Mouse (Mus musculus) cerebellum, adult (tissue): ENCODE data around the gene Plbd2.
A peak's percentile ranks its signal among the peaks of the same experiment; 100 is the strongest.
"Not testable (repeated sequence)": the region's sequence is repeated elsewhere in the genome, so short reads cannot be mapped to it uniquely, and the experiment has no call there.

Experiments used
- ATAC-seq: cut with Nextera tagmentation; 2 replicates; pipeline ENCODE4 v1.9.2; 2017; ENCODE audit warnings: mild to moderate bottlenecking, moderate library complexity, mixed read lengths; ENCODE audit not compliant: insufficient number of reproducible peaks, low FRiP score, low TSS enrichment

The Plbd2 gene

DNA sequence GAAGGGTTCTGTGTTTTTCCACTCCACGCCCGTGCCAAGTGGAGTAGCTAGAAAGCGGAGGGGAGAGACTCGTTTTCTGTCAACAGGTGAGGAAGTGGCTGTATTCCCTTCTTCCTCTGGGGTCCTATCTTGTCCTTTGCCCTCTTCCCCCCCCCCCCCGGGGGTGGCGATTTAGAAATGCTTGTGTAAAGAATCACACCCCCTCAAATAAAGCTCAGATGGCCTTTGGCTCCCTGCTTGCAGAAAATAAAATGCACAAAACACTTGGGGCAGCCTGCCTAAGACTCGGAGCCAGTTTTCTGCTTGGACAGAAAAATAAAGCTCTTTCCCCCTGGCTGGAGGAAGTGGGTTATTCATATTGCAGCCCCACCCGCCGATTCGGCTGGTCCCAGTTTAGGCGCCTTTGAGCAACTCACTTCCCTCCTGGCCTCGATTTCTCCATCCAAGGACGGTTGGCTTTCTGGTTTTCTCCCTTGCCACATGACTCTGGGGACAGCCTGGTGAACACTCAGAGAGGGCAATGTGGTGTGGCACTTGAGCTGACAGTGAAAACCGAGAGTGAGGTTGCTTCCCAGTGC is 8.3 kb upstream of the Plbd2 start:
- no peak for ATAC-seq

- ATAC-seq, result peak; percentile 80; the same call in 1 of the 2 replicates
Observed at GRCm38 (mm10) chr5:120510982-120511642, 7.7 kb upstream of the Plbd2 start, which contains the start of gene Slc8b1. Gene Slc8b1, plus strand, starts transcription at chr5:120511168.

- ATAC-seq, result no peak
Observed at GRCm38 (mm10) chr5:120507311-120507710, 3.9 kb upstream of the Plbd2 start.

- ATAC-seq, result no peak
Observed at GRCm38 (mm10) chr5:120506490-120506889, 3.1 kb upstream of the Plbd2 start.

DNA sequence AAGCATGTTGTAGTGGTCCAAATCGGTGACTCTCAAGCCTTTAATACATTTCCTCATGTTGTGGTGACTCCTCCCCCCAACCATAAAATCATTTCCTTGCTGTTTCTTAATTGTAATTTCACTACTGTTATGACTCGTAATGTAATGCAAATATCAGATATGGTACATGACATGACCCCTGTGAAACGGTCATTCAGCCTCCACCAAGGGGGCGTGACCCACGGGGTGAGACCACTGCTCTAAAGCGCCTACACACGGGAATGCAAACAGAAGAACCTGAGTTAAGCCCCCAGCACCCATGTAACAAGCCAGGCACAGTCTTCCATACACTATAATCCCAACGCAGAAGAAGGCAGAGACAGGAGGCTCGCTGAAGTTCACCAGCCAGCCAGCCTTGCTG is 2.4 kb upstream of the Plbd2 start:
- ATAC-seq, result no peak

- ATAC-seq, result 0 out of 2 replicates have a peak, but pooled peaks have one; percentile 29
Observed at GRCm38 (mm10) chr5:120505368-120505767, 1.9 kb upstream of the Plbd2 start.

GRCm38 (mm10) chr5:120502675-120503143 is 716 bp downstream of the Plbd2 start:
- ATAC-seq, result peak; percentile 9; the same call in 1 of the 2 replicates

- no peak for ATAC-seq
Observed at GRCm38 (mm10) chr5:120502147-120502621, 1.2 kb downstream of the Plbd2 start.

DNA sequence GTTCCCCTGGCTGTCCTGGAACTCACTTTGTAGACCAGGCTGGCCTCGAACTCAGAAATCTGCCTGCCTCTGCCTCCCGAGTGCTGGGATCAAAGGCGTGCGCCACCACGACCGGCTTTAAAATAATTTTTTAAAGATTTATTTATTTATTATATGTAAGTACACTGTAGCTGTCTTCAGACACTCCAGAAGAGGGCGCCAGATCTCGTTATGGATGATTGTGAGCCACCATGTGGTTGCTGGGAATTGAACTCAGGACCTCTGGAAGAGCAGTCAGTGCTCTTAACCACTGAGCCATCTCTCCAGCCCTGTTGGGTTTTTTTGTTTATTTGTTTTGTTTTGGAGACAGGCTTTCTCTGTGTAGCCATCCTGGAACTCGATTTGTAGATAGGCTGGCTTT is 2.8 kb downstream of the Plbd2 start:
- ATAC-seq, result not testable (repeated sequence)

DNA sequence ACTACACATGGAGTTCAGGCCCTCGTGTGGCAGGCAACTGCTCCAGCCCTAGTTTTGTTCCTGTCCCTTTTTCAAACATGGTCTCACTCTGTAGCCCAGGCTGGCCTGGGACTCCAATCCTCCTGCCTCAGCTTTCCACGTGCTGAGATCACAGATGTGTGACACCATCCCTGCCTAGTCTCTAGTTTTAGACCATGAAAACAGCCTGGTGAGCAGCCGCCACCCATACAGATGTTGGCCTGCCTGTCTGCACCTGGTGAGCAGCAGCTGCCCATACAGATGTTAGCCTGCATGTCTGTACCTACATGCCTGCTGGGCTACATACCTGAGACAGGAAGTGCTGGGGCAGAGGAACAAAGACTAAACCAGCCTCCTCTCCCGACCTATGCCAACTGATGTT is 4.2 kb downstream of the Plbd2 start:
- no peak for ATAC-seq

DNA sequence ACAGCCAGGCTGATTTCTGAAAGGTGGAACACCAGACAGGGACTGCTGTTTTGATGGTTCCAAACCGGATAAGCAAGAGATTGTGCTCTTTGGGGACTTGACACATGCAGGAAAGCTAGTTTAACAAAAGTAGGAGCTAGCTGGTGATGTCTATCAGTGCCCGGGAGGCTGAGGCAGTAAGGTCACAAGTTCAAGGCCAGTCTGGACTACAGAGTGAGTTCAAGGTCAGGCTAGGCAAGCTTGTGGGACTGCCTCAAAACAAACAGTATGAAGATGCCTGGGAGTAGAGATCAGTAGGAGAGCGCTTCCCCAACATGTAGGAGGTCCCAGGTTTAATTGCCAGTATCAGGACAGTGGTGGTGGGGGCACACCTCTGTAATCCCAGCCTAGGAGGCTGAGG is 6.4 kb downstream of the Plbd2 start:
- ATAC-seq, result no peak

- no peak for ATAC-seq
Observed at GRCm38 (mm10) chr5:120495703-120496226, 7.7 kb downstream of the Plbd2 start.

DNA sequence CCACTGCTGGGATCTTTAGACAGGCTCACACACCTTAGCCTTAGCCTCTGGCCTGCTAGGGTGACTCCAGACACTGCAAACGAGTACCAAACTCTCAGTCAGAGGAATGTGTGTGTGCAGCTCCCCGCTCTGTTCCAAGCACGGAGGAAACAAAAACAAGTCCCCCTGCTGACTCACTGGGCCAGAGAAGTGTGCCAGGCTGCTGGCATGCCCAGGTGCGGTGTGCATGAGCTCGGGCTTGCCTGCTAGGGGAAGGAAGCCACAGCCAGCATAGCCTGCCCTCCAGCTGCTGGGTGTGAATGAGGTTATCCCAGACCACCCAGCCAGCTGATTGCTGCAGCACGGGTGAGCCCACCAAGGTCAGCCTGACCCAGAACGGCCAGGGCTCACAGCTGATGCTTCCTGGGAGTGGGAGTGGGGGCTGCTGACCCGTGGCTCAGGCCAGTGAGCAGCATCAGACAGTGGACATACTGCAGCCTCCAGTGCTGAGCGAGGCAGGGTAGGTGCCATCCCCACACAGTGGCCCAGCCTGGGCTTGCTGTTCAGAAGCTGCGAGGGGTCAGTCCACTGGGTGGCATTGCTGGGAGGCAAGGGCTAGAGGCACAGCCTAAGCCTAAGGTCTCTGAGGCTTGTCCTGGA is 8.2 kb downstream of the Plbd2 start:
- no peak for ATAC-seq

- no peak for ATAC-seq
Observed at GRCm38 (mm10) chr5:120493873-120494395, 9.5 kb downstream of the Plbd2 start.

DNA sequence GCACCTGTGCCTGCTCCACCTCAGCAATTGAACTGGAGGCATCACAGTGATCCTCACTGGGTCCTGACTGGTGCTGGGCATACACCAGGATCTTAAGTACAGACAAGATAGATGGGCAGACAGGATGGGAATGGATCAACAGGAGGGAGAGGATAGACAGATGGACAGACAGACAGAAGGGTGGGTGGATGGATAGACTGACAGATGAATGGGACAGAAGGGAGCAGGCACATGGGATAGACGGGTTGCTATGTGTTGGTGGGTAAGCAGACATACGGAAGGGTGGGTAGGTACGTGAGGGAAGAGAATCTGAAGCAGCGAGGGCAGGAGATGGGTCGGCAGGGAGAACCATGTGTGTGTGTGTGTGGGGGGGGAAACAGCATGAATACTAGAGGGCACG is 10.0 kb downstream of the Plbd2 start:
- ATAC-seq, result no peak

DNA sequence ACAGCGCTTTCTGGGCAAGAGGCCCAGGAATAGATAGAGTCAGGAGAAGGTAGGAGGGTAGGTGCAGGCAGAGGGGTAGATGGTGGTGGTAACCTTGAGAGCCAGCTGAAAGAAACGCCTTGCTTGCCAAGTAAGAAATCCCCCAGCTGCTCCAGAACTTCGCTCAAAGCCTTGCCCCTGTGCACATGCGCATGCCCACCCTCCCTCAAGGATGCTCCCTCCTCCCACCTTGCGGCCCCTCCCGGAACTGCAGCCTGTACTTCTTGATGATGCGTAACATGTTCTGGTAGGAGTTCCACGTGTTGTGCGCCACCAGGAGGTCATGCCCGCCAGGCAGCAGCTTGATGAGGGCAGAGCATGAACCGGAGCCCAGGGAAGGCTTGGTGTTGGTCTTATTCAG is 11.0 kb downstream of the Plbd2 start:
- ATAC-seq, result no peak

DNA sequence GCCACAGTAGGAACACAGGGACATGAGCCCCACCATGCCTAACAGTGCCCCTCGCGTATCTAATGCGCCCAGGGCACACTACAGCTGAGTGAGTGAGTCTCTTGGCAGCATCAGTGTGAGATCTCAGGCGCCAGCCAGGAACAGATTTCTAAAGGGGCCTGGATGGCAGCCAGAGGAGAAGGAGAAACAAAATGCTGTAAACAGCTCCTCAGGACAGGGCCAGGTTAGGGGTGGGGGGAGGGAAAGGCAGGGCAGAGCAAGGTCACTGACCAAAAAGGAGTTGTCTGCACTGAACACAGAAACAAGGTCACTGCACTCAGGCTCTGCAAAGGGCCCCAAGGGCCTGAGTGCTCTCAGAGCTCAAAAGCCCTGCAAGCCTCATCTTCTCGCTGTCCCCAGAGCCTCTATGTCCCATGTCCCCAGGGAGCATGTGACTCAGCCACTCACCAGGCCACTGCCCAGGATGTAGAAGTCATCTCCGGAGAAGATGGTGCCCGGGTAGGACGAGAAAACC is 12.7 kb downstream of the Plbd2 start:
- ATAC-seq, result no peak

DNA sequence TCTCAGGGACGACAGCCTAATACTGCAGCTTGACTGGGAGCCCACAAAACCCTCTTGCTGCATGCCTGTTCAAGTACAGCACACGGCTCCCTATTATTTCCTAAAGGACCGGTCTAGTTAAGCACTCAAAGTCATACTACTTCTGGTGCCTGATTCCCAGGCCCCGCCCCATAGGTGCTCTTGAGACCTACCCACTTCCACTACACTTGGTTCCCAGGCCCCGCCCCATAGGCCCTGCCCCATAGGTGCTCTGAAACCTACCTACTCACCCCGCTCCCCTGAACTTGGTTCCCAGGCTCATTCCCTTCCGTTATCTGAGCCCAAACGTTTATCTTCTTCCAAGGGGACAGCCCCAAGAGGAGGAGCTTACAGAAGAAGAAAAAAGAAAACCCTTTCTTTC is 15.6 kb downstream of the Plbd2 start:
- ATAC-seq, result no peak

- ATAC-seq, result no peak
Observed at GRCm38 (mm10) chr5:120483399-120483798, 20.0 kb downstream of the Plbd2 start.

- ATAC-seq, result no peak
Observed at GRCm38 (mm10) chr5:120481205-120481604, 22.2 kb downstream of the Plbd2 start.

DNA sequence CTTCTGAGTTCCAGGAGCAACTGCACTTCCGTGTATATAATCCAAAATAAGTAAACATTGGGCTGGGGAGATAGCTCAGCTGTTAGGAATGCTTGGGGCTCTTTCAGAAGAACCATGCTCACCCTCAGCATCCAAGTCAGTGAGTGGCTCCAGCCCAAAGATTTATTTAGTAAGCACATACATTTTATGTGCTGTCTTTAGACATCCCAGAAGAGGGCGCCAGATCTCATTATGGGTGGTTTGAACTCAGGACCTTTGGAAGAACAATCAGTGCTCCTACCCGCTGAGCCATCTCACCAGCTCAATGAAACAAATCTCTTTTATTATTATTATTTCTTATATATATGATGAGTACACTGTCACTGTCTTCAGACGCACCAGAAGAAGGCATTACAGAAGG is 23.9 kb downstream of the Plbd2 start:
- ATAC-seq, result no peak
